Mouse (Mus musculus): ENCODE measurements at regions not wholly inside any gene's neighbourhood (a gene's known extent, or its start where the extent isn't known, plus 50 kb on each side); places are given as distances from the start of the nearest gene placed in this dataset.
A peak's percentile ranks its signal among the peaks of the same experiment; 100 is the strongest.

DNA sequence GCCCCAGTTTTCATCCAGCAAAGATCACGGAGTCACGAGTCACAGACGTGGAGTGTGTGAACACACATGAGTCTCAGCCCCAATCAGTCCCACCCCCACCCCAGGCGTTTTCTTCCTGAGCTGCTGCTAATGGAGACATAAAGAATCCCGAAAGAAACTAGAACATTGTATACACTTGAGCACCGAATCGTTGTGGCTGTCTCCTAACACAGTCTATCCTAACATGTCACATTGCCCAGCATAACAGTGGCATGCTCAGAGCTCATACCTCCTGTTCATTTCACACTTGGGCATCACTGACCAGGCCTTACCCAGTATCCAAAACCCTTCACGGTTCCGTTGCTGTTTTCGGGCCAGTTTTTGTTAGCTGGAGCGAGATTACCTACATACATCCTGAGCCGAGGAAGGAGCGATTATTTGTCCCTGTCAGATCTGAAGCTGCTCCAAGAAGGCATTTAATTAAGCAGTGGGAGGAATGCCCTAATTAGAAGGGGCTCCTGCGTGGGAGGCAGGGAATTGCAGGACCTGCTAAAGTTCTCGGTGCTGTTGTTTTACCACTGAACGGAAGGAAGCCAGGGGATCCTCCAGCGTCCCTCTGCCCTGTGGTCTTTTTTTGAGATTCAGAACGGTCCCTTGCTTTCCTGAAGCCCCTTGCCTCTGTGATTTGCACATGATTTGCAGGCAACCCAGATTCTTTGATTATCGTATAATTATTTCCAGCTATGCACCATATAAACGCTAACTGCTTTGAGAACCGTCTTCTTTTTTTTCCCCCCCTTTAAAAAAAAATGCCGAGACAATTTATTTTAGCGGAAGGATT, 53.4 kb upstream of the Nap1l1 start:
- no peak for DNase-seq (ENCODE audit: low spot score)

DNA sequence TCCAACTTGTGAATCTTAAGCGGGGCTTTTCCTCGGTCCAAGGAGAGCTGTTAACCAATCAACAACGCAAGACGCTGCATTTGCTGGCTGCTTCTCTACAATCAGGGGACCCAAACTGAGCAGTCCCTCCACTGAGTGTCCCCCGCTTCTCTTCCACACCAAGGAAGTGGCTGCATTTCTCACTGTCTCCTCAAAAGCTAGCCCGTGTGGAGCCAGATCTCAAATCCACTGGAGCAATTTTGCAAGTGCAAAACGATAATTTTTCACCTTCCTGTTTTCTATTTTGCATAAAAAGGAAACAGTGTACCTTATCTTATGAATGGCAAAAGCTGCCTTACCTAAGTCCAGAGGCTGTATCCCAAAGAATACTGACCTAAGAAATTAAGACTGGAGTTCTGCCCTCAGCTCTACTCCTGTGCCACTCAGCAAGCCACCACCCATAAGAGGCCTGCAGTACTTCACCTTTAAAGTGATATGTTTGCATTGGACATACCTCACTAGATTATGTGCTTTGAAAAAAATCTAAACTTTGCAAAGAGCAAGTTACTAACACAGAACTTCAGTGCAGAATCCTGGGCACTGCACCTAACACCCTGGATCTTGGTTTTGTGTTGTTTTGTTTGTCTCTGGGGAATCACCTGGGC, 52.7 kb upstream of the Nap1l1 start:
- no peak for DNase-seq (ENCODE audit: low spot score)

DNA sequence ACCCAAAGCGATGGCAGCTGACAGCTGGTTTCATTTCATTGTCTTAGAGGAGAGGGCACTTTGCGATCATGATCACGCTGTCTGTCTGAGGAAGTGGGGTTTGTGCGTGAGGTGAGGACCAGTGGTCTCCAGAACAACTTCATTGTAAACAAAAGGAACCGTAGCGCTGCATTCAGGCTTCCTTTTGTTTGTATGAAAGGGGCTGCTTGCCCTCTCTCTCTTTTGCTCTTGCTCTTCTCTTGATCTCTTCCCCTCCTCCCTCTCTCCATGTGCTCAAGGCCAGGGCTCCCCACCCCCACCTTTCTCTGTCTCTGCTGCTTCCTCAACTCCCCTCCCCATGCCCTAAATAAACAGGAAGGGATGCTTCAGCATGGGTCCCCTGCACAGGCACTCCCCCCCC, 51.0 kb upstream of the Nap1l1 start:
- no peak for DNase-seq (ENCODE audit: low spot score)

DNA sequence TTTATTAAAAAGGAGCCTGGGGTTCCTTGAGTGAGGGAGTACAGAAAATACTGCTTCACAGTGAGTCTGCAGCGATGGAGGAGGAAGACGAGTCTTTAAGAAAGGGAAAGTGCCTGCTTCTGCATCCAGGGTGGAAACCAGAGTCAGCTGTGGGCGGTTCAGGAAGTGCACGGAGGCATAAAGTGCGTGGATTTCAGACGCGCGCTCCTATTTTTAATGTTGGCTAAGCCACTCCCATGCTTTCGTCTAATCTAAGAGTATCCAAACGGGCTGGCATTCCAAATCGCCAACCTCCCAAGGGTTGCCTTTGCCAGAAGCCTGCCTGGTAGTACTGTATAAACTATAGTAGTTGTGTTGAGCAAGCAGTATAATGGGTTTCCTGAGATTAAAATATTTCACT, 50.4 kb upstream of the Nap1l1 start:
- peak; percentile 22 for DNase-seq (ENCODE audit: low spot score)

Measured in ovary, postnatal 36 days (tissue).